Mouse (Mus musculus): ENCODE measurements around the gene Dclk2. TPM values are rescaled to one million over a fixed set of nuclear protein-coding genes. Genes with fewer than 3 reads are reported as not detected.

Dclk2 gene
- polyA plus RNA-seq, 1 experiment: 8.3 TPM

DNA sequence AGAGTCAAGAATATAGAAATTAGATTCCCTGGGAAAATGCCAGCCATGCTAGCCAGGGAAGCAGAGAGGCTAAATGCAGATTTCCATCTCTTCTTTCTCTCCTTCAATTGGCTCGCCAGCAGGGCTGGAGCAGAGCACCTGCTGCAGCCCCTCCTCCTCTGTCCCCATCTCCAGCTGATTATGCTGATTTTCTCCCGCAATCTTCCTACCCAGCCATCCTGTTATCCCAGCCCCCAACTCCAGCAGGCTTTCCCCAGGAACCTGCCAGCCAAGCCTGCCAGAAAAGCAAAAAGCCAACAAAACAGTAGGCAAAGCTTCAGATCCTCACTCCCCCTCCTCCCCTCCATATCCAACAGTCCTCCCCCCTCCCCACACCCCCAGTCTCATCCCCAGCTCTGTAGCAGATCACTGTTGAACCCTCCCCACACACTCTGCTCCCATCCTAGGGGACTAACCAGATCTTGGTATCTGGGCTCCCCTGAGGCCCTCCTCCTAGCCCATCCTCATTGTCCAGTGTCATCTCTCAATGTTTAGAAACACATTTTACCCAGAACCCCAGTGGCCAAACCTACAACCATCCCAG, 15.7 kb upstream of the Dclk2 start:
- TF ChIP-seq CTCF (IDR thresholded peaks at IDR 0.05; ENCODE audit: borderline replicate concordance, insufficient read depth, low read length): no peak
- TF ChIP-seq POLR2A (IDR thresholded peaks at IDR 0.05; ENCODE audit: low read depth, low read length): no peak
- Histone ChIP-seq H3K27ac (ENCODE audit: insufficient read depth, low read length) (no peak overlapping the region), H3K4me1 (ENCODE audit: control insufficient read depth, insufficient read depth, low read length) (no peaks in the 10 kb centered on the region), H3K4me3 (ENCODE audit: insufficient read depth, low read length) (no peak overlapping the region)

GRCm38 (mm10) chr3:86933446-86933845, 12.8 kb upstream of the Dclk2 start:
- Histone ChIP-seq H3K4me1 (ENCODE audit: control insufficient read depth, insufficient read depth, low read length) (no peaks in the 10 kb centered on the region), H3K27ac (ENCODE audit: insufficient read depth, low read length) (no peak overlapping the region), H3K4me3 (ENCODE audit: insufficient read depth, low read length) (no peak overlapping the region)
- TF ChIP-seq CTCF (IDR thresholded peaks at IDR 0.05; ENCODE audit: borderline replicate concordance, insufficient read depth, low read length) (no peak), POLR2A (IDR thresholded peaks at IDR 0.05; ENCODE audit: low read depth, low read length) (no peak)

GRCm38 (mm10) chr3:86923686-86924085, 3.0 kb upstream of the Dclk2 start:
- H3K4me1 ChIP-seq (ENCODE audit: control insufficient read depth, insufficient read depth, low read length): peaks cover 6% of the 10 kb centered on the region; the same call in 1 of the 2 replicates
- no peak overlapping the region for H3K4me3 ChIP-seq (ENCODE audit: insufficient read depth, low read length)
- H3K27ac ChIP-seq (ENCODE audit: insufficient read depth, low read length): no peak overlapping the region
- no peak for TF ChIP-seq CTCF (IDR thresholded peaks at IDR 0.05; ENCODE audit: borderline replicate concordance, insufficient read depth, low read length)
- no peak for TF ChIP-seq POLR2A (IDR thresholded peaks at IDR 0.05; ENCODE audit: low read depth, low read length)

GRCm38 (mm10) chr3:86921181-86921975, 726 bp upstream of the Dclk2 start:
- H3K4me3 ChIP-seq (ENCODE audit: insufficient read depth, low read length): no peak overlapping the region
- TF ChIP-seq CTCF (IDR thresholded peaks at IDR 0.05; ENCODE audit: borderline replicate concordance, insufficient read depth, low read length) (no peak), POLR2A (IDR thresholded peaks at IDR 0.05; ENCODE audit: low read depth, low read length) (no peak)
- H3K4me1 ChIP-seq (ENCODE audit: control insufficient read depth, insufficient read depth, low read length): peaks cover 6% of the 10 kb centered on the region; the same call in 1 of the 2 replicates
- no peak overlapping the region for H3K27ac ChIP-seq (ENCODE audit: insufficient read depth, low read length)

DNA sequence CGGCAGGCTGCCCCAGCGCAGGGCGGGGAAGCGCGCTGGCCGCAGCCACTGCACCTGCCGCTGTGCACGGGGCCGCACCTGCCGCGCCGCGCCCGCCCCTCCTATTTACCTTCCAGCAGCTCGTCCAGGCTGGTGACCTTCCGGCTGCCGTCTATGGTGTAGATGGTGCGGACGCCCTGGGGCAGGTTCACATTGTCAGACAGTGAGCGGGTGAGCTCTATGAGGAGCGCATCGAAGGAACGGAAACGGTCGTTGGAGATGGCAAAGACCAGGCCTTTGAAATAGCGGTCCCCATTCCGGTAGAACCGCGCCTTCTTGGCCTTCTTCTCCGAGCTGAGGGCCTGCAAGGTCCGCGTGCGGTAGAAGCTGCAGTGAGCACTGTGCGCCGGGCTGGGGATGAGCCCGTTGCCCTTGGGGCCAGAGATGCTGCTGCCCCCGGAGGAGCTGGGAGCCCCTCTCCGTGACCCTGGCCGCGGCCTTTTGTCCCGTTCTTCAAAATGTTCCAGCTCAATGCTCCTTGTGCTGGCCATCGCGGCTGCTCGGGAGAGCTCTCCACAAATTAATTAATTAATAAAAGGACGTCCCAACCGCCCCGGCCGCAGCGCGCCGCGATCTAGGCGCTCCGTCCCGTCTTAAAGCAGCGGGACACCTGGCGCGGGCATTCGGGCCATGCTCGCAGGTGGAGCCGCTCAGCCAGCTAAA, 860 bp downstream of the Dclk2 start:
- Histone ChIP-seq H3K4me1 (ENCODE audit: control insufficient read depth, insufficient read depth, low read length) (peaks cover 6% of the 10 kb centered on the region; the same call in 1 of the 2 replicates), H3K27ac (ENCODE audit: insufficient read depth, low read length) (no peak overlapping the region), H3K4me3 (ENCODE audit: insufficient read depth, low read length) (peak overlapping the region; percentile 83)
- TF ChIP-seq CTCF (IDR thresholded peaks at IDR 0.05; ENCODE audit: borderline replicate concordance, insufficient read depth, low read length): no peak
- no peak for TF ChIP-seq POLR2A (IDR thresholded peaks at IDR 0.05; ENCODE audit: low read depth, low read length)

GRCm38 (mm10) chr3:86917048-86917447, 3.6 kb downstream of the Dclk2 start:
- H3K4me1 ChIP-seq (ENCODE audit: control insufficient read depth, insufficient read depth, low read length): peaks cover 6% of the 10 kb centered on the region; the same call in 1 of the 2 replicates
- TF ChIP-seq POLR2A (IDR thresholded peaks at IDR 0.05; ENCODE audit: low read depth, low read length) (no peak), CTCF (IDR thresholded peaks at IDR 0.05; ENCODE audit: borderline replicate concordance, insufficient read depth, low read length) (no peak)
- no peak overlapping the region for H3K4me3 ChIP-seq (ENCODE audit: insufficient read depth, low read length)
- H3K27ac ChIP-seq (ENCODE audit: insufficient read depth, low read length): no peak overlapping the region

- H3K27ac ChIP-seq (ENCODE audit: insufficient read depth, low read length): no peak overlapping the region
- peaks cover 5% of the 10 kb centered on the region; the same call in 1 of the 2 replicates for H3K4me1 ChIP-seq (ENCODE audit: control insufficient read depth, insufficient read depth, low read length)
- TF ChIP-seq CTCF (IDR thresholded peaks at IDR 0.05; ENCODE audit: borderline replicate concordance, insufficient read depth, low read length): no peak
- no peak for TF ChIP-seq POLR2A (IDR thresholded peaks at IDR 0.05; ENCODE audit: low read depth, low read length)
- H3K4me3 ChIP-seq (ENCODE audit: insufficient read depth, low read length): no peak overlapping the region
Measured at GRCm38 (mm10) chr3:86916626-86917025, 4.0 kb downstream of the Dclk2 start.

DNA sequence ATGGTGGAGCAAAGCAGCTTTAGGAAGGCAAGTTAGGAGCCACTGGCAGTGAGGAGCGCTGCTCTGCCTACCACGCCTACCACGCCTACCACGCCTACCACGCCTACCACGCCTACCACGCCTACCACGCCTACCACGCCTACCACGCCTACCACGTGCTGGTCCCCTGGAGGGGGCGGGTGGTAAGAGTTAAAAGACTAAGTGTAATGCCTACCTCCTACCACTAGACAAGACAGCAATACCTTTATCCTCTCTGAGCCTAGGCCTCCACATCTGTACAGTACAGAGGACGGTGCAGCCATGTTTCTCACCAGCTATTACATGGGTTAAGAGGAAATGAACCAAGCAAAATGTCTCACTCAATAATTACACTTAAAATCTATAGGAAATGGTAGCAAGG, 5.4 kb downstream of the Dclk2 start:
- no peak overlapping the region for H3K27ac ChIP-seq (ENCODE audit: insufficient read depth, low read length)
- TF ChIP-seq POLR2A (IDR thresholded peaks at IDR 0.05; ENCODE audit: low read depth, low read length) (no peak), CTCF (IDR thresholded peaks at IDR 0.05; ENCODE audit: borderline replicate concordance, insufficient read depth, low read length) (no peak)
- no peaks in the 10 kb centered on the region for H3K4me1 ChIP-seq (ENCODE audit: control insufficient read depth, insufficient read depth, low read length)
- no peak overlapping the region for H3K4me3 ChIP-seq (ENCODE audit: insufficient read depth, low read length)

- TF ChIP-seq CTCF (IDR thresholded peaks at IDR 0.05; ENCODE audit: borderline replicate concordance, insufficient read depth, low read length) (no peak), POLR2A (IDR thresholded peaks at IDR 0.05; ENCODE audit: low read depth, low read length) (no peak)
- Histone ChIP-seq H3K4me1 (ENCODE audit: control insufficient read depth, insufficient read depth, low read length) (no peaks in the 10 kb centered on the region), H3K4me3 (ENCODE audit: insufficient read depth, low read length) (no peak overlapping the region), H3K27ac (ENCODE audit: insufficient read depth, low read length) (no peak overlapping the region)
Measured at GRCm38 (mm10) chr3:86914316-86914715, 6.3 kb downstream of the Dclk2 start.
